Mouse (Mus musculus): ENCODE data around the gene Hdlbp. TPM values are rescaled to one million over a fixed set of nuclear protein-coding genes. Genes with fewer than 3 reads are reported as not detected.

The Hdlbp gene
- polyA plus RNA-seq, 1 experiment = 105 TPM

DNA sequence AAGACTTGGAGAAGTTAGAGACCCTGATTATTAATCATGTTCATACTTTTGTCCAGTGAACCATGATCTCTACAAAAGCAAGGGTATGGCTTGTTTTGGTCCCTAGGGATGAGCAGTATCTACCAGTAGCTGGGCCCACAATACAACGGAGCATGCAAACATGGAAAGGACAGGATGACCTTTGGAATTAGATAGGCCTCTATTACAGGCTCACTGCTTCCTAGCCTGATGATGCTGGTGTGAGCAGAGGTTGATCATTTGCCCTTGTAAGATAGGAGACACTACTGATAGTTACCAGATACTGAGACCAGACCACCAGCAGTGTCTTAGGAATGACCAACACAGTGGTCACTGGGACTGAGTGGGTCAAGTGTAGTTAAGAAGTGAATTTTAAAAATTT is 39.3 kb downstream of the Hdlbp start:
- DNase-seq = no peak
- 93% methylated on average over 1 of the region's 1 CpGs for WGBS
- Histone ChIP-seq H3K4me1 (ENCODE audit: control insufficient read depth, insufficient read depth, low read length) (peaks cover 5% of the 10 kb centered on the region; the same call in 1 of the 2 replicates), H3K4me3 (replicated peaks; ENCODE audit: insufficient read depth, low read depth, low read length) (no peak overlapping the region), H3K27me3 (ENCODE audit: control insufficient read depth, insufficient read depth, low read length) (no peaks in the 10 kb centered on the region), H3K27ac (ENCODE audit: insufficient read depth, low read length) (no peak overlapping the region)
- TF ChIP-seq CTCF (IDR thresholded peaks at IDR 0.05; ENCODE audit: borderline replicate concordance, insufficient read depth, low read depth, low read length) (no peak), POLR2A (IDR thresholded peaks at IDR 0.05; ENCODE audit: borderline replicate concordance, insufficient read depth, low read length) (no peak)

DNA sequence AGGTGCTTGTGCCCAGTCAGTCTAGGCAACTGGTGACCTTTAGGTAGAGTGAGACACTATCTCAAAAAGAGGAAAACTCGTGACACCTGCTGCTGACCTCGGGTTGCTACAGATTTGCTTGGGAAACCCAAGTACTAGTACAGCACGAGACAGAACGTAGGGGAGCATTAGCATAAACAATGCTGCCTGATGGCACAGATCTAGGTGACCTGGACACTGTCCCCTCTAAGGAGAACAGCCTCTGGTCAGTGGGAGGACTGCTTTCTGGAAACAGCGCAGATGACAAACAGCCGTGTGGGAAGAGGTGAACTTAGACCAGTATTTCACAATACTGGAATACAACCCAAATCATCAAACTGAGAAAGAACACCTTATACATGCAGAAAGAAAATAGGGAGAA is 46.5 kb downstream of the Hdlbp start:
- H3K27ac ChIP-seq (ENCODE audit: insufficient read depth, low read length) = no peak overlapping the region
- TF ChIP-seq CTCF (IDR thresholded peaks at IDR 0.05; ENCODE audit: borderline replicate concordance, insufficient read depth, low read depth, low read length) = no peak
- no peak for TF ChIP-seq POLR2A (IDR thresholded peaks at IDR 0.05; ENCODE audit: borderline replicate concordance, insufficient read depth, low read length)
- 86% methylated on average over 6 of the region's 6 CpGs for WGBS
- DNase-seq = no peak
- no peaks in the 10 kb centered on the region for H3K4me1 ChIP-seq (ENCODE audit: control insufficient read depth, insufficient read depth, low read length)
- no peaks in the 10 kb centered on the region for H3K27me3 ChIP-seq (ENCODE audit: control insufficient read depth, insufficient read depth, low read length)
- no peak overlapping the region for H3K4me3 ChIP-seq (replicated peaks; ENCODE audit: insufficient read depth, low read depth, low read length)

- no peak for DNase-seq
- 75% methylated on average over 4 of the region's 4 CpGs for WGBS
- TF ChIP-seq CTCF (IDR thresholded peaks at IDR 0.05; ENCODE audit: borderline replicate concordance, insufficient read depth, low read depth, low read length) (no peak), POLR2A (IDR thresholded peaks at IDR 0.05; ENCODE audit: borderline replicate concordance, insufficient read depth, low read length) (no peak)
- H3K4me1 ChIP-seq (ENCODE audit: control insufficient read depth, insufficient read depth, low read length) = no peaks in the 10 kb centered on the region
- H3K27ac ChIP-seq (ENCODE audit: insufficient read depth, low read length) = no peak overlapping the region
- no peaks in the 10 kb centered on the region for H3K27me3 ChIP-seq (ENCODE audit: control insufficient read depth, insufficient read depth, low read length)
- no peak overlapping the region for H3K4me3 ChIP-seq (replicated peaks; ENCODE audit: insufficient read depth, low read depth, low read length)
Observed at GRCm38 (mm10) chr1:93403403-93403802, 75.2 kb downstream of the Hdlbp start.

- no peak for DNase-seq
- 25% methylated on average over 38 of the region's 38 CpGs for WGBS
- TF ChIP-seq POLR2A (IDR thresholded peaks at IDR 0.05; ENCODE audit: borderline replicate concordance, insufficient read depth, low read length) (no peak), CTCF (IDR thresholded peaks at IDR 0.05; ENCODE audit: borderline replicate concordance, insufficient read depth, low read depth, low read length) (no peak)
- H3K27ac ChIP-seq (ENCODE audit: insufficient read depth, low read length) = no peak overlapping the region
- no peak overlapping the region for H3K4me3 ChIP-seq (replicated peaks; ENCODE audit: insufficient read depth, low read depth, low read length)
- no peaks in the 10 kb centered on the region for H3K4me1 ChIP-seq (ENCODE audit: control insufficient read depth, insufficient read depth, low read length)
- no peaks in the 10 kb centered on the region for H3K27me3 ChIP-seq (ENCODE audit: control insufficient read depth, insufficient read depth, low read length)
Observed at GRCm38 (mm10) chr1:93401191-93402052, 77.2 kb downstream of the Hdlbp start.

- no peak for DNase-seq
- no peak for TF ChIP-seq POLR2A (IDR thresholded peaks at IDR 0.05; ENCODE audit: borderline replicate concordance, insufficient read depth, low read length)
- TF ChIP-seq CTCF (IDR thresholded peaks at IDR 0.05; ENCODE audit: borderline replicate concordance, insufficient read depth, low read depth, low read length) = no peak
- Histone ChIP-seq H3K27ac (ENCODE audit: insufficient read depth, low read length) (no peak overlapping the region), H3K4me1 (ENCODE audit: control insufficient read depth, insufficient read depth, low read length) (no peaks in the 10 kb centered on the region), H3K27me3 (ENCODE audit: control insufficient read depth, insufficient read depth, low read length) (no peaks in the 10 kb centered on the region), H3K4me3 (replicated peaks; ENCODE audit: insufficient read depth, low read depth, low read length) (no peak overlapping the region)
- 75% methylated on average over 2 of the region's 2 CpGs for WGBS
Observed at GRCm38 (mm10) chr1:93388906-93389305, 89.7 kb downstream of the Hdlbp start.

DNA sequence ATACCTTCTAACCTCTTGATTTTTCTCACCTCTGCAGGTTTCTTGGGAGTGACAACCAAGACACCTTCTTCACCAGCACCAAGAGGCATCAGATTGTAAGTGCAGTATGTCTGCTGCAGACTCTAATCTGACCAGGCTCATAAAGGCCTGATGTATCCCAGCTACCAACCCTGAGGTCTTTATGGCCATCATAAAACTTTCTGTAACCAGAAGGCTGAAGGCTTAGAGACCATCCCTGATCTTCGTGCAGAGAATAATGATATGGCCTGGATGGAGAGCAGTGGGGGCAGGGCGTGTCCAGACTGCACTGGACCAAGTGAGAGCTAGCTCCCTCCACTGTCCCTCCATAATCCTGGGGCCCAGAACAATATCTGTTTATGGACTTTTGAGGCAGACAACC is 91.4 kb downstream of the Hdlbp start:
- TF ChIP-seq CTCF (IDR thresholded peaks at IDR 0.05; ENCODE audit: borderline replicate concordance, insufficient read depth, low read depth, low read length) = no peak
- no peak for TF ChIP-seq POLR2A (IDR thresholded peaks at IDR 0.05; ENCODE audit: borderline replicate concordance, insufficient read depth, low read length)
- H3K4me3 ChIP-seq (replicated peaks; ENCODE audit: insufficient read depth, low read depth, low read length) = no peak overlapping the region
- no peaks in the 10 kb centered on the region for H3K4me1 ChIP-seq (ENCODE audit: control insufficient read depth, insufficient read depth, low read length)
- no peak overlapping the region for H3K27ac ChIP-seq (ENCODE audit: insufficient read depth, low read length)
- WGBS = 90% methylated on average over 2 of the region's 2 CpGs
- no peaks in the 10 kb centered on the region for H3K27me3 ChIP-seq (ENCODE audit: control insufficient read depth, insufficient read depth, low read length)
- DNase-seq = no peak

DNA sequence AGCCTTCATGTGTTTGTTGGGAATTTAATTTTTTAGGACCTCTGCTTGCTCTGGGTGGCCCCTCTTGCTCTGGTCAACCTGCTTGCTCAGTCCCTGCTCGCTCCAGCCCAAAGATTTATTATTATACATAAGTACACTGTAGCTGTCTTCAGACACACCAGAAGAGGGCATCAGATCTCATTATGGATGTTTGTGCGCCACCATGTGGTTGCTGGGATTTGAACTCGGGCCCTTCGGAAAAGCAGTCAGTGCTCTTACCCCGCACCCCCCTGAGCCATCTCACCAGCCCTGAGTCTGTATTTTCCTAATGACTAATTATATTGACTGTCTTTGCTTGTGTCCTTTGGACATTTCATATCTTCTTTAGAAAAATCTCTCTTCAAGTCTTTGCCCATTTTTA is 99.5 kb downstream of the Hdlbp start:
- H3K4me1 ChIP-seq (ENCODE audit: control insufficient read depth, insufficient read depth, low read length) = no peaks in the 10 kb centered on the region
- WGBS = 72% methylated on average over 5 of the region's 5 CpGs
- no peaks in the 10 kb centered on the region for H3K27me3 ChIP-seq (ENCODE audit: control insufficient read depth, insufficient read depth, low read length)
- H3K27ac ChIP-seq (ENCODE audit: insufficient read depth, low read length) = no peak overlapping the region
- DNase-seq = no peak
- TF ChIP-seq CTCF (IDR thresholded peaks at IDR 0.05; ENCODE audit: borderline replicate concordance, insufficient read depth, low read depth, low read length) = no peak
- TF ChIP-seq POLR2A (IDR thresholded peaks at IDR 0.05; ENCODE audit: borderline replicate concordance, insufficient read depth, low read length) = no peak
- H3K4me3 ChIP-seq (replicated peaks; ENCODE audit: insufficient read depth, low read depth, low read length) = no peak overlapping the region

DNA sequence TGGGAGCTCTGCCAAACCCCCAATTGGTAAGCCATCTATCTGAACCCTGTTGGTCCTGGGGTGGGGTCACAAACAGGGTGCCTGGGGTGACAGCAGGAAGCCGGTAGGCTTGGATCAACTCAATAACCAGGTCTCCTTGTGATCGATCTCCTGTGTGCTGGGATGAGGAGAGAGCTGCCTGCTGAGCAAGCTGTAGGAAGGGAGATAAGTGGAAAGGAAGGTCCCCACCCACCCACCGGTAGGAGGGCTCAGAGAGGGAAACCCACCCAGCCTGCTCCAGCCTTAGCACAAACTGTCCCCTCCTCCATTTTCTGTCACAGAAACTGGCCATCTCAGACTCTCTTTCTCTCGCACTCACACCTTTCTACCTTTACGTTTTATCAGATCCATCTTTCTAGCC is 101.3 kb downstream of the Hdlbp start:
- TF ChIP-seq CTCF (IDR thresholded peaks at IDR 0.05; ENCODE audit: borderline replicate concordance, insufficient read depth, low read depth, low read length) (no peak), POLR2A (IDR thresholded peaks at IDR 0.05; ENCODE audit: borderline replicate concordance, insufficient read depth, low read length) (no peak)
- Histone ChIP-seq H3K27me3 (ENCODE audit: control insufficient read depth, insufficient read depth, low read length) (no peaks in the 10 kb centered on the region), H3K4me3 (replicated peaks; ENCODE audit: insufficient read depth, low read depth, low read length) (no peak overlapping the region), H3K27ac (ENCODE audit: insufficient read depth, low read length) (no peak overlapping the region), H3K4me1 (ENCODE audit: control insufficient read depth, insufficient read depth, low read length) (no peaks in the 10 kb centered on the region)
- DNase-seq = no peak
- 71% methylated on average over 5 of the region's 5 CpGs for WGBS

Data from cerebellum, adult 2 months (tissue).